Mouse (Mus musculus) lung, postnatal 36 days (tissue): ENCODE results near the gene Mcee.

Experiments used
- DNase-seq: peaks from one replicate; pipeline ENCODE4 v3.0.0; 2022; ENCODE audit warnings: mixed read lengths

Gene Mcee

GRCm38 (mm10) chr7:64392122-64392818 lies at the start of gene Mcee, which contains the start of gene Mphosph10:
Gene Mcee (plus strand): TSS chr7:64392607.
Gene Mphosph10 (minus strand): TSS chr7:64392268.
- peak; percentile 98 for DNase-seq

GRCm38 (mm10) chr7:64347813-64348212 lies 44.6 kb upstream of the Mcee start:
- DNase-seq, result no peak

- no peak for DNase-seq
These were observed 43.1 kb upstream of the Mcee start for GRCm38 (mm10) chr7:64349147-64349861.

GRCm38 (mm10) chr7:64351087-64351486 lies 41.3 kb upstream of the Mcee start:
- DNase-seq, result no peak

GRCm38 (mm10) chr7:64354206-64354605 lies 38.2 kb upstream of the Mcee start:
- DNase-seq, result peak; percentile 54

- DNase-seq, result no peak
These were observed 35.7 kb upstream of the Mcee start for GRCm38 (mm10) chr7:64356661-64357060.

GRCm38 (mm10) chr7:64357405-64357804 lies 35.0 kb upstream of the Mcee start:
- DNase-seq, result peak; percentile 95

GRCm38 (mm10) chr7:64358666-64359065 lies 33.7 kb upstream of the Mcee start:
- DNase-seq, result no peak

GRCm38 (mm10) chr7:64359943-64360585 lies 32.3 kb upstream of the Mcee start:
- no peak for DNase-seq

GRCm38 (mm10) chr7:64360586-64360945 lies 31.8 kb upstream of the Mcee start:
- no peak for DNase-seq

GRCm38 (mm10) chr7:64365863-64366262 lies 26.5 kb upstream of the Mcee start:
- DNase-seq, result peak; percentile 68

- DNase-seq, result no peak
These were observed 22.6 kb upstream of the Mcee start for GRCm38 (mm10) chr7:64369841-64370240.

GRCm38 (mm10) chr7:64371940-64372878 lies 20.2 kb upstream of the Mcee start:
- no peak for DNase-seq

GRCm38 (mm10) chr7:64373147-64373829 lies 19.1 kb upstream of the Mcee start:
- DNase-seq, result no peak

- peak; percentile 90 for DNase-seq
These were observed 18.4 kb upstream of the Mcee start, which contains the start of gene Fan1 for GRCm38 (mm10) chr7:64373830-64374562. Gene Fan1 (minus strand): TSS chr7:64374095.

GRCm38 (mm10) chr7:64391479-64391878 lies 928 bp upstream of the Mcee start:
- no peak for DNase-seq

GRCm38 (mm10) chr7:64392819-64393151 lies 378 bp downstream of the Mcee start:
- no peak for DNase-seq

- peak; percentile 4 for DNase-seq
These were observed 8.3 kb downstream of the Mcee start for GRCm38 (mm10) chr7:64400725-64401124.

GRCm38 (mm10) chr7:64402452-64402851 lies 10.0 kb downstream of the Mcee start:
- no peak for DNase-seq

GRCm38 (mm10) chr7:64403989-64404388 lies 11.6 kb downstream of the Mcee start:
- DNase-seq, result no peak

GRCm38 (mm10) chr7:64424861-64425260 lies 32.5 kb downstream of the Mcee start:
- no peak for DNase-seq
